Mouse (Mus musculus): ENCODE data around the gene Add2. TPM values are rescaled to one million over a fixed set of nuclear protein-coding genes. Genes with fewer than 3 reads are reported as not detected.

Gene Add2
- polyA plus RNA-seq, 1 experiment from 2014 or later = 2.6 TPM

DNA sequence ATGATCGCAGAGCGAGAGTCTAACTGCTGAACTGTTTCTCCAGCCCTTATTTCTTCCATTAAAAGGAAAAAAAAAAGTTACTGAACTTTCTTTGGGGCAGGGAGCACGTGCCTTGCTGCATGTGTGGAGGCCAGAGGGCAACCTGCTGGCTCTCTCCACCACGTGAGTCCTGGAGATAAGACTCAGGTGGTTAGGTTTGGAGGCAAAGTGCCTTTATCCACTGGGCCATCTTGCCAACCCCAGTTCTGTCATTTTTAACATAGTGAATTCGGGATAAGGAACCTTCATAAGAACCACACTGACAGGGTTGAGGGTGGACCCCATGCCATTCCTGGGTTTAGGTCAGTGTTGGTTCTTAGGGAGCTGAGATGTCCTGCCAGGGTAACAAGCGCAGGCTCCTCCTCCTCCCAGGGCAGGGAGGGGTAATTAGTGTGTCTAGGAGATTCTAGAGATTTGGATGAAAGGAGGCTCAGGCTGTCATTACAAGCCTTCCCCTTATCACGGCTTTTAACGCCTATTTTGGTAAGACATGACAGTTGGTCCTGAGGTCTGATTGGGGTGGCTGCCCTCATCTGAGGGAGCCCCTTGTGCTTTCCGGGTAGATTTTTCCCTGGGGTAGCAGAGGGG is 101.5 kb downstream of the Add2 start:
- ATAC-seq (ENCODE audit: low FRiP score, low TSS enrichment) = no peak
- Histone ChIP-seq H3K9me3 (ENCODE audit: control insufficient read depth, low read length) (no peaks in the 10 kb centered on the region), H3K27me3 (ENCODE audit: control insufficient read depth, insufficient read depth, low read length) (no peaks in the 10 kb centered on the region), H3K9ac (ENCODE audit: low read depth, low read length) (no peak overlapping the region), H3K4me1 (ENCODE audit: control insufficient read depth, insufficient read depth, low read length) (no peaks in the 10 kb centered on the region), H3K4me3 (ENCODE audit: low read length) (no peak overlapping the region), H3K27ac (ENCODE audit: low read depth, low read length) (no peak overlapping the region), H3K36me3 (ENCODE audit: control insufficient read depth, insufficient read depth, low read length) (no peaks in the 10 kb centered on the region), H3K4me2 (replicated peaks; ENCODE audit: low read depth, low read length) (no peak overlapping the region)
- 58% methylated on average over 9 of the region's 9 CpGs for WGBS

DNA sequence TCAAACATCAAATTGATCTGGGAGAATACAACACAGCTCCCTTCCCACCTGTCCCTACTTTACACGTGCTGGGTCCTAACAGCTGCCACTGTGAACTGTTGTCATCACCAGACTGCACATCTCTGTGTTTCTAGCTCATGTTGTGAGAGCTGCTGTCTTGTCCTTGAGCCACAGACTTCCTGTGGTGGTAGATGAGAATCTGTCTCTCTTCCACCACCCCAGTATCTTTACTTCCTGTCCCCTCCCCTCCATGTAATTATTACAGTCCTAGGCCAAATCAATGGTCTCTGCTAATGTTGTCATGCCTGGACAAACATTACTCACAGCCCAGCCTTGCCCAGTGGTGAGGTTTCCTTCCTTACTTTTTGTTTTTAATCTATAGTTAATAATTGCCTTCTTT is 105.4 kb downstream of the Add2 start:
- H3K9ac ChIP-seq (ENCODE audit: low read depth, low read length) = no peak overlapping the region
- H3K4me3 ChIP-seq (ENCODE audit: low read length) = no peak overlapping the region
- H3K36me3 ChIP-seq (ENCODE audit: control insufficient read depth, insufficient read depth, low read length) = no peaks in the 10 kb centered on the region
- ATAC-seq (ENCODE audit: low FRiP score, low TSS enrichment) = no peak
- H3K4me2 ChIP-seq (replicated peaks; ENCODE audit: low read depth, low read length) = no peak overlapping the region
- H3K9me3 ChIP-seq (ENCODE audit: control insufficient read depth, low read length) = no peaks in the 10 kb centered on the region
- WGBS = 71% methylated on average over 1 of the region's 1 CpGs
- H3K4me1 ChIP-seq (ENCODE audit: control insufficient read depth, insufficient read depth, low read length) = no peaks in the 10 kb centered on the region
- no peaks in the 10 kb centered on the region for H3K27me3 ChIP-seq (ENCODE audit: control insufficient read depth, insufficient read depth, low read length)
- H3K27ac ChIP-seq (ENCODE audit: low read depth, low read length) = no peak overlapping the region

DNA sequence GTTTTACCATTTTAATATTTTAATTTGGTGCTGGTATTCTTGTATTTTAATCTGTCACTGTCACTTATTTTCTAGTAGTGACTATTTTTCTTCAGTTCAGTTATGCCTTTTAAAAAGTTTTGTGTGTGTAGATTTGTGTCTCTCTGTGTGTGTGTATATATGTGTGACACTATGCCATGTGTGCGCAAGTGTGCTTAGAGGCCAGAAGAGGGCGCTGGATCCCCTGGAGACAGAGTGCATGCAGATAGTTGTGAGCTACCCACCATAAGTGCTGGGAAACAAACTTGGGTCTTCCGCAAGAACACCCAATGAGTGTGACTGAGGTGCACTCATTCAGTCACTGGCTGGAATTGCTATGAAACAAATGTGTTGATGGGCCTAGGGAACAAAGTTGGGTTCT is 107.7 kb downstream of the Add2 start:
- Histone ChIP-seq H3K4me1 (ENCODE audit: control insufficient read depth, insufficient read depth, low read length) (no peaks in the 10 kb centered on the region), H3K36me3 (ENCODE audit: control insufficient read depth, insufficient read depth, low read length) (no peaks in the 10 kb centered on the region), H3K4me3 (ENCODE audit: low read length) (no peak overlapping the region), H3K27ac (ENCODE audit: low read depth, low read length) (no peak overlapping the region), H3K27me3 (ENCODE audit: control insufficient read depth, insufficient read depth, low read length) (0 out of 2 replicates have a peak, but pooled peaks cover 3% of the 10 kb centered on the region), H3K4me2 (replicated peaks; ENCODE audit: low read depth, low read length) (no peak overlapping the region), H3K9me3 (ENCODE audit: control insufficient read depth, low read length) (no peaks in the 10 kb centered on the region), H3K9ac (ENCODE audit: low read depth, low read length) (no peak overlapping the region)
- ATAC-seq (ENCODE audit: low FRiP score, low TSS enrichment) = no peak
- WGBS = 86% methylated on average over 3 of the region's 3 CpGs

DNA sequence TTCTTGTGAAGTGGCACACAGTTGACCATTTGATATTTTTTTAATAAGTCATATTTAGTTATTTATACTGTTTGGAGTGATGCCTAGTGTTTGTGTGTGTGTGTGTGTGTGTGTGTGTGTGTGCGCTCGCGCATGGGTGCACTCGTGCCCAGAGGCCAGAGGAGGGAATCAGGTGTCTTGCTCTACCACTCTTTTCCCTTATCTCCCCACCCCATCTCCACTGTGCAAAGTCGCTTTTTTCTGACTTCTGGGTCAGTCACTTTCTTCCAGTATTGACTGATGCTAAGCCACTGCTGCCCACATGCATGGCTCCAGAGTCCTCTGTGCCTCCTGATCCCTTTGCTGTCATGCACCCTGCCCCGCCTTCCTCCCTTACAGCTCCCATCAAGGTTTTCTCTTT is 112.8 kb downstream of the Add2 start:
- H3K36me3 ChIP-seq (ENCODE audit: control insufficient read depth, insufficient read depth, low read length) = no peaks in the 10 kb centered on the region
- no peak overlapping the region for H3K9ac ChIP-seq (ENCODE audit: low read depth, low read length)
- no peak for ATAC-seq (ENCODE audit: low FRiP score, low TSS enrichment)
- H3K27me3 ChIP-seq (ENCODE audit: control insufficient read depth, insufficient read depth, low read length) = 0 out of 2 replicates have a peak, but pooled peaks cover 3% of the 10 kb centered on the region
- H3K27ac ChIP-seq (ENCODE audit: low read depth, low read length) = no peak overlapping the region
- H3K4me1 ChIP-seq (ENCODE audit: control insufficient read depth, insufficient read depth, low read length) = no peaks in the 10 kb centered on the region
- H3K9me3 ChIP-seq (ENCODE audit: control insufficient read depth, low read length) = no peaks in the 10 kb centered on the region
- H3K4me3 ChIP-seq (ENCODE audit: low read length) = no peak overlapping the region
- no peak overlapping the region for H3K4me2 ChIP-seq (replicated peaks; ENCODE audit: low read depth, low read length)
- 81% methylated on average over 6 of the region's 6 CpGs for WGBS

DNA sequence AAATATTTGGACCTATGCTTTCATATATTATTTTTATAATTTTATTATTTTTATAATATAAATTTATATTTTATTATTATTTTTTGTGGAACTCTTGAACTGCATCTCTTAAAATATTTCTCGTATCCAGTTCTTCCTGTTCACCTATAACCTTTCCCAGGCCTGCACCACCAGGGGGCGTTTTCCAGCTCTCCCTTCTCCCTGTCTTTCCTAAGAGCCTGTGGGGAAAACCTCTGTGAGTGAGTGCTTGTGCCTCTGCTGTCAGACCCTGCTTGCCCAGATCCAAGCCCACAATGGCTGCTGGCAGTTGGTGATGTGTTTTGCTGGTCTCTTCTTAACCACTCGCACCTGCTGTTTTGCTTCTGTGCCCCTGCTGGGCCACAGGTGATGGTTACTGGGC is 113.3 kb downstream of the Add2 start:
- 0 out of 2 replicates have a peak, but pooled peaks cover 3% of the 10 kb centered on the region for H3K27me3 ChIP-seq (ENCODE audit: control insufficient read depth, insufficient read depth, low read length)
- ATAC-seq (ENCODE audit: low FRiP score, low TSS enrichment) = 0 out of 2 replicates have a peak, but pooled peaks have one; percentile 60
- no peak overlapping the region for H3K9ac ChIP-seq (ENCODE audit: low read depth, low read length)
- H3K4me2 ChIP-seq (replicated peaks; ENCODE audit: low read depth, low read length) = no peak overlapping the region
- 10% methylated on average over 3 of the region's 3 CpGs for WGBS
- no peak overlapping the region for H3K27ac ChIP-seq (ENCODE audit: low read depth, low read length)
- H3K36me3 ChIP-seq (ENCODE audit: control insufficient read depth, insufficient read depth, low read length) = no peaks in the 10 kb centered on the region
- H3K4me1 ChIP-seq (ENCODE audit: control insufficient read depth, insufficient read depth, low read length) = no peaks in the 10 kb centered on the region
- no peaks in the 10 kb centered on the region for H3K9me3 ChIP-seq (ENCODE audit: control insufficient read depth, low read length)
- H3K4me3 ChIP-seq (ENCODE audit: low read length) = no peak overlapping the region

DNA sequence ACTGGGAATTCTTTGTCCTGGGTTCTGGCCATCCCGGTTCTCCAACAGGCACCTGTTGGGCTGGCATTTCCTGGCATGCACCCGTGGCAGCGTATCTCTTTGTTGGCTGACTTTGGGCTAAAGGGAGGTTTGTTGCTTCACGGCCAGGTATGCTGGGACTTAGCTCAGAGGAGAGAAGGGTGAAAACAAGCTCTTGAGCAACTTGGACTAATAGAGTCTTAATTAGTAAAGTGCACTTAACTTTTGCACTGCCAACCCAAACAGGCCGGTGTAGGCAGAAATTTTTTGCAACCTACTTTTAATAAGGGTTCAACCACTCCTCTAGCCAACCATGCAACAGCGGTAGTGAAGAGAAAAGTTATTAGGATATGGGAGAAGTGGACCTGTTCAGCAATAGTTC is 116.5 kb downstream of the Add2 start:
- Histone ChIP-seq H3K9ac (ENCODE audit: low read depth, low read length) (no peak overlapping the region), H3K27ac (ENCODE audit: low read depth, low read length) (no peak overlapping the region), H3K36me3 (ENCODE audit: control insufficient read depth, insufficient read depth, low read length) (no peaks in the 10 kb centered on the region), H3K4me1 (ENCODE audit: control insufficient read depth, insufficient read depth, low read length) (no peaks in the 10 kb centered on the region), H3K4me2 (replicated peaks; ENCODE audit: low read depth, low read length) (no peak overlapping the region), H3K4me3 (ENCODE audit: low read length) (no peak overlapping the region), H3K27me3 (ENCODE audit: control insufficient read depth, insufficient read depth, low read length) (0 out of 2 replicates have a peak, but pooled peaks cover 3% of the 10 kb centered on the region), H3K9me3 (ENCODE audit: control insufficient read depth, low read length) (no peaks in the 10 kb centered on the region)
- WGBS = 92% methylated on average over 6 of the region's 6 CpGs
- no peak for ATAC-seq (ENCODE audit: low FRiP score, low TSS enrichment)

DNA sequence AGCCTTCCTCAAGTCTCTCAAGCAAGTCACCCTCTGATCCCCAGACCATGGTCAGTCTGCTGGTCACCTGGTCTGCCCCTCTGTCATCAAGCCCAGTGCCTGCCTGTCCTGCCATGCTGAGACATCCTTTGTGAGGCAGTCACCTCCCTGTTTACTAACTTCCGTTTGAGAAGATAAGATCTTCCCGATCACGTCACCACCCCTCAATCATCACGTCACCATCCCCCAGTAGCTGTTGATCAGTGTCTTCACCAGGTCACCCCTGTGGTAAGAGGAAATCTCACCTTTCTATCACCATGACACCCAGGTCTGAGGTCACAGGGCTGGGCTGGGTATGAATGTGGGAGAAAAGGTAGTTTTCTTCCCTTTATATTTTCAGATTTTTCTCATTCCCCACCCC is 120.0 kb downstream of the Add2 start:
- no peak overlapping the region for H3K9ac ChIP-seq (ENCODE audit: low read depth, low read length)
- H3K4me2 ChIP-seq (replicated peaks; ENCODE audit: low read depth, low read length) = no peak overlapping the region
- H3K9me3 ChIP-seq (ENCODE audit: control insufficient read depth, low read length) = no peaks in the 10 kb centered on the region
- no peaks in the 10 kb centered on the region for H3K4me1 ChIP-seq (ENCODE audit: control insufficient read depth, insufficient read depth, low read length)
- no peak for ATAC-seq (ENCODE audit: low FRiP score, low TSS enrichment)
- H3K27me3 ChIP-seq (ENCODE audit: control insufficient read depth, insufficient read depth, low read length) = no peaks in the 10 kb centered on the region
- WGBS = 41% methylated on average over 4 of the region's 4 CpGs
- no peak overlapping the region for H3K4me3 ChIP-seq (ENCODE audit: low read length)
- no peaks in the 10 kb centered on the region for H3K36me3 ChIP-seq (ENCODE audit: control insufficient read depth, insufficient read depth, low read length)
- H3K27ac ChIP-seq (ENCODE audit: low read depth, low read length) = no peak overlapping the region

DNA sequence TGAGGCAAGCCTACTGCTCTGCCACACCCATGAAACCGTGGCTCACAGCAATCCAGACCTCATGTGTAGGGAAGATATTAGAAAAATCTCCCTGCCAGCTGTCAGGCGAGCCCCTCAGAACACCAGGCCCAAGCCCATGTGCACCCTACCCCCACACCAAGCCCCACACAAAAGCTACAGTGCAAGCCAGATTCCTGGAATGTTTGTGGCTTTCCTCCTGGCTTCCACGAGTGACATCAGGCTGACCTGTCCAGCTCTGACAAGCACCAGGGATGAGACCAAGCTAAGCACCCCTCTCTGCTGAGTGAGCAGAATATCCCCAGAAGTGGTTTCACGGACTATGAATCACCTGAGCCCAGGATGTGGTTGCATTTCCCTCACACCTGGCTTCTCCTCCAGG is 120.5 kb downstream of the Add2 start:
- Histone ChIP-seq H3K27ac (ENCODE audit: low read depth, low read length) (no peak overlapping the region), H3K36me3 (ENCODE audit: control insufficient read depth, insufficient read depth, low read length) (no peaks in the 10 kb centered on the region), H3K4me3 (ENCODE audit: low read length) (no peak overlapping the region), H3K4me2 (replicated peaks; ENCODE audit: low read depth, low read length) (no peak overlapping the region), H3K9ac (ENCODE audit: low read depth, low read length) (no peak overlapping the region), H3K4me1 (ENCODE audit: control insufficient read depth, insufficient read depth, low read length) (no peaks in the 10 kb centered on the region), H3K27me3 (ENCODE audit: control insufficient read depth, insufficient read depth, low read length) (no peaks in the 10 kb centered on the region), H3K9me3 (ENCODE audit: control insufficient read depth, low read length) (no peaks in the 10 kb centered on the region)
- 54% methylated on average over 4 of the region's 4 CpGs for WGBS
- ATAC-seq (ENCODE audit: low FRiP score, low TSS enrichment) = no peak

DNA sequence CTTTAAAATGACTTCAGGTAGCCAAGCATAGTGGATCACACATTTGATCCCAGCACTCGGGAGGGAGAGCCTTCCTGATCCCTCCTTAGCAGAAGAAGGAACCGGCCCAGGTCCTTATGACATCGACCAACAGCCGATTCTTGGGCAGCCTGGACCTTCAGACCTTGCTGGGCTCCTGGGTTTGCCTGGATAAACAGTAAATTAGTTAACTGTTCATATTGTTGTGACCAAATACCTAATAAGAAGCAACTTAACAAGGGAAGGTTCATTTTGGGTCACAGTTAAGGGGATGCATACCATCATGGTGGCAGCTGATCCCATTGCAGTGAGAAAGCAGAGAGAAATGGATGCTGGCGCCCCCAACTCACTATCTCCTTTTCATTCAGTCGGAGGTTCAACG is 124.2 kb downstream of the Add2 start:
- H3K4me3 ChIP-seq (ENCODE audit: low read length) = no peak overlapping the region
- no peaks in the 10 kb centered on the region for H3K9me3 ChIP-seq (ENCODE audit: control insufficient read depth, low read length)
- H3K4me1 ChIP-seq (ENCODE audit: control insufficient read depth, insufficient read depth, low read length) = no peaks in the 10 kb centered on the region
- H3K27ac ChIP-seq (ENCODE audit: low read depth, low read length) = no peak overlapping the region
- H3K27me3 ChIP-seq (ENCODE audit: control insufficient read depth, insufficient read depth, low read length) = no peaks in the 10 kb centered on the region
- no peaks in the 10 kb centered on the region for H3K36me3 ChIP-seq (ENCODE audit: control insufficient read depth, insufficient read depth, low read length)
- no peak for ATAC-seq (ENCODE audit: low FRiP score, low TSS enrichment)
- no peak overlapping the region for H3K4me2 ChIP-seq (replicated peaks; ENCODE audit: low read depth, low read length)
- WGBS = 93% methylated on average over 7 of the region's 7 CpGs
- H3K9ac ChIP-seq (ENCODE audit: low read depth, low read length) = no peak overlapping the region

Data from kidney, embryonic 14.5 days (tissue).